Mouse (Mus musculus) liver, adult 2 months (tissue): Measurements from ENCODE around the gene Gpld1. TPM values are rescaled to one million over a fixed set of nuclear protein-coding genes. Genes with fewer than 3 reads are reported as not detected.

Experiments used
- DNase-seq: peaks from one replicate; pipeline ENCODE4 v3.0.0-alpha.2; 2011; ENCODE audit warnings: low read depth, low spot score; ENCODE audit errors: extremely low read depth
- H3K27ac ChIP-seq: fragments of 200-500 bp; replicated peaks from 2 replicates; pipeline ENCODE4 v1.5.1; 2012; ENCODE audit warnings: low read depth, mild to moderate bottlenecking, control low read depth, inconsistent platforms, low read length; ENCODE audit not compliant: insufficient read depth
- H3K27me3 ChIP-seq: fragments of 200-500 bp; 2 replicates; pipeline ENCODE4 v1.6.1; 2012; ENCODE audit warnings: mild to moderate bottlenecking, moderate library complexity, low read length, inconsistent platforms; ENCODE audit not compliant: control insufficient read depth, insufficient read depth
- H3K36me3 ChIP-seq: fragments of 200-500 bp; 2 replicates; pipeline ENCODE4 v1.6.1; 2012; ENCODE audit warnings: low read length, inconsistent platforms; ENCODE audit not compliant: control insufficient read depth, insufficient read depth
- H3K4me1 ChIP-seq: fragments of 200-500 bp; 2 replicates; pipeline ENCODE4 v1.6.1; 2011; ENCODE audit warnings: low read length; ENCODE audit not compliant: control insufficient read depth, insufficient read depth
- H3K4me3 ChIP-seq: fragments of 200-500 bp; 2 replicates; pipeline ENCODE4 v1.5.1; 2011; ENCODE audit warnings: low read depth, mild to moderate bottlenecking, control low read depth, low read length, moderate library complexity; ENCODE audit not compliant: insufficient read depth
- H3K79me2 ChIP-seq: fragments of 200-500 bp; 2 replicates; pipeline ENCODE4 v1.6.1; 2012; ENCODE audit warnings: inconsistent platforms, mild to moderate bottlenecking, low read length, moderate library complexity; ENCODE audit not compliant: control insufficient read depth, insufficient read depth
- H3K9ac ChIP-seq: fragments of 200-500 bp; 2 replicates; pipeline ENCODE4 v1.6.1; 2012; ENCODE audit warnings: low read depth, mild to moderate bottlenecking, control low read depth, inconsistent platforms, low read length
- CTCF ChIP-seq: fragments of 200-500 bp; IDR thresholded peaks from 2 replicates; pipeline ENCODE4 v1.5.1; 2011; ENCODE audit warnings: low read depth, low read length, control low read depth
- POLR2A ChIP-seq: fragments of 200-500 bp; IDR thresholded peaks from 2 replicates; pipeline ENCODE4 v1.6.1; 2011; ENCODE audit warnings: low read length, control low read depth; ENCODE audit not compliant: insufficient read depth; ENCODE audit errors: extremely low read depth
- WGBS: fragments of 180-500 bp; shearing (Covaris S2); methylation state at CpG from one replicate; pipeline ENCODE4 v1.1.7; 2018; 5-methylcytosine and 5-hydroxymethylcytosine counted together
- polyA plus RNA-seq: library from polyadenylated mRNA; depleted of rRNA; stranded (reverse); fragments of >200 nt; gene quantifications from 2 replicates; pipeline ENCODE4 v1.2.3, GENCODE M21; 2012
- total RNA-seq: library from RNA; depleted of rRNA; stranded (reverse); fragments of >200 nt; gene quantifications from 2 replicates; pipeline ENCODE4 v1.2.3, GENCODE M21; 2014

Gpld1 gene
- total and polyA plus RNA-seq, 2 experiments: 88.9 to 156 TPM

- WGBS: 69% methylated on average over 6 of the region's 6 CpGs
- no peak overlapping the region for H3K9ac ChIP-seq
- DNase-seq: no peak
- H3K36me3 ChIP-seq: peaks cover 25% of the 10 kb centered on the region
- peak overlapping the region; percentile 62; the same call in 1 of the 2 replicates for H3K27ac ChIP-seq
- peaks cover 31% of the 10 kb centered on the region for H3K4me1 ChIP-seq
- no peak overlapping the region for H3K4me3 ChIP-seq
- no peak for TF ChIP-seq POLR2A
- no peak for TF ChIP-seq CTCF
- peaks cover 38% of the 10 kb centered on the region for H3K79me2 ChIP-seq
- H3K27me3 ChIP-seq: no peaks in the 10 kb centered on the region
Measured at GRCm38 (mm10) chr13:24948870-24949269, 5.9 kb downstream of the Gpld1 start.

GRCm38 (mm10) chr13:24952659-24953058 lies 9.7 kb downstream of the Gpld1 start:
- H3K79me2 ChIP-seq: peaks cover 32% of the 10 kb centered on the region
- H3K4me3 ChIP-seq: no peak overlapping the region
- no peak overlapping the region for H3K9ac ChIP-seq
- no peak for TF ChIP-seq POLR2A
- WGBS: 88% methylated on average over 7 of the region's 7 CpGs
- peaks cover 56% of the 10 kb centered on the region for H3K36me3 ChIP-seq
- DNase-seq: no peak
- no peaks in the 10 kb centered on the region for H3K27me3 ChIP-seq
- peaks cover 30% of the 10 kb centered on the region for H3K4me1 ChIP-seq
- no peak overlapping the region for H3K27ac ChIP-seq

GRCm38 (mm10) chr13:24955091-24955490 lies 12.1 kb downstream of the Gpld1 start:
- Histone ChIP-seq H3K36me3 (peaks cover 56% of the 10 kb centered on the region), H3K4me3 (no peak overlapping the region), H3K27ac (no peak overlapping the region), H3K9ac (no peak overlapping the region), H3K79me2 (peaks cover 23% of the 10 kb centered on the region), H3K27me3 (no peaks in the 10 kb centered on the region), H3K4me1 (peaks cover 19% of the 10 kb centered on the region)
- 69% methylated on average over 11 of the region's 11 CpGs for WGBS
- DNase-seq: no peak
- TF ChIP-seq POLR2A (no peak), CTCF (no peak)

GRCm38 (mm10) chr13:24955500-24955899 lies 12.5 kb downstream of the Gpld1 start:
- no peak for TF ChIP-seq POLR2A
- no peak for TF ChIP-seq CTCF
- H3K9ac ChIP-seq: no peak overlapping the region
- peaks cover 16% of the 10 kb centered on the region for H3K4me1 ChIP-seq
- peaks cover 19% of the 10 kb centered on the region for H3K79me2 ChIP-seq
- H3K36me3 ChIP-seq: peaks cover 56% of the 10 kb centered on the region
- no peak for DNase-seq
- H3K27ac ChIP-seq: no peak overlapping the region
- WGBS: 71% methylated on average over 10 of the region's 10 CpGs
- no peaks in the 10 kb centered on the region for H3K27me3 ChIP-seq
- H3K4me3 ChIP-seq: no peak overlapping the region

- DNase-seq: no peak
- H3K4me1 ChIP-seq: peaks cover 2% of the 10 kb centered on the region
- H3K27me3 ChIP-seq: no peaks in the 10 kb centered on the region
- TF ChIP-seq CTCF (no peak), POLR2A (no peak)
- peaks cover 64% of the 10 kb centered on the region for H3K36me3 ChIP-seq
- H3K27ac ChIP-seq: no peak overlapping the region
- H3K9ac ChIP-seq: no peak overlapping the region
- WGBS: 85% methylated on average over 11 of the region's 11 CpGs
- H3K79me2 ChIP-seq: peaks cover 3% of the 10 kb centered on the region; the same call in 1 of the 2 replicates
- H3K4me3 ChIP-seq: no peak overlapping the region
Measured at GRCm38 (mm10) chr13:24958671-24959070, 15.7 kb downstream of the Gpld1 start.

- no peak overlapping the region for H3K4me3 ChIP-seq
- H3K27me3 ChIP-seq: no peaks in the 10 kb centered on the region
- peak overlapping the region; percentile 74 for H3K27ac ChIP-seq
- H3K9ac ChIP-seq: no peak overlapping the region
- TF ChIP-seq POLR2A (no peak), CTCF (no peak)
- peaks cover 60% of the 10 kb centered on the region for H3K36me3 ChIP-seq
- H3K4me1 ChIP-seq: peaks cover 2% of the 10 kb centered on the region
- peaks cover 3% of the 10 kb centered on the region; the same call in 1 of the 2 replicates for H3K79me2 ChIP-seq
- peak; percentile 78 for DNase-seq
- WGBS: 21% methylated on average over 3 of the region's 3 CpGs
Measured at GRCm38 (mm10) chr13:24960084-24960483, 17.1 kb downstream of the Gpld1 start.
